Comparison of ENCODE assay signal across 21 mouse cellular contexts in genomic region chr6:58962691-58963090, GRCm38 (mm10). TPM values are rescaled to one million over a fixed set of nuclear protein-coding genes. Genes with fewer than 3 reads are reported as not detected.
DNase-seq lines count a peak whose midpoint lies in the region; ATAC-seq lines count a peak whose summit lies in the region.
"Had no signal": no experiment of that assay in that cellular context is flagged by ENCODE, and none has a peak within 500 bp of the region (broad histone marks: within the 10 kb centered on the region; RNA-seq: fewer than 3 reads in every experiment).

No protein-coding gene starts in this region.

- peak; percentile 50 for DNase-seq in cerebellum, adult 11-12 months
- peak; percentile 39 for DNase-seq in cerebellum, adult 8-10 months
- peak; percentile 26 to 28 for DNase-seq in cerebellum, postnatal 14 days
- no peak for DNase-seq in heart, postnatal 4 days
- no peak for DNase-seq in frontal cortex, postnatal 10 days (ENCODE audit: low spot score in 2 of 2)
- no peak for DNase-seq in adrenal gland, adult 8-10 months
- DNase-seq: adrenal gland, postnatal 14 days; B cell, adult 2 months; embryo, embryonic 11 days; gastrocnemius, adult 2 months; gastrocnemius, postnatal 25 days; heart, adult 18-20 months; heart, postnatal 14 days; kidney, adult 2 months had no signal

- ATAC-seq in cerebellum, adult (ENCODE audit: insufficient number of reproducible peaks, low FRiP score, low TSS enrichment): no peak
- ATAC-seq: forebrain, embryonic 15.5 days; intestine, postnatal 0 days; Patski had no signal

RNA-seq across cellular contexts. Expression of gene Nap1l5, which starts 55.8 kb away (rescaled TPM):
- 1 to 10 TPM; 1.3 to 1.9 TPM for total RNA-seq in heart, postnatal 4 days (2021)
- total RNA-seq in adrenal gland, adult 8-10 months (2022): 10 to 100 TPM; 27.9 to 53.2 (median 35.6) TPM
- total RNA-seq: CH12.LX; G1E; hematopoietic stem cell, adult 5-6 weeks had no signal

Comparison
In these comparisons a context has a peak if more than half of its experiments do, and no peak if none do; other contexts are left out.
1. DNase-seq: peak in cerebellum, adult 11-12 months (single experiment), cerebellum, adult 8-10 months (single experiment) and cerebellum, postnatal 14 days (2 of 2); none in heart, postnatal 4 days (single experiment), frontal cortex, postnatal 10 days (0 of 2) and adrenal gland, adult 8-10 months (single experiment).
2. RNA of gene Nap1l5, which starts 55.8 kb away (total RNA-seq): 27.9 to 53.2 TPM in adrenal gland, adult 8-10 months; 1.3 to 1.9 TPM in heart, postnatal 4 days; every median in the first group is over 4 times any median in the second.